27 mouse cellular contexts compared by ENCODE assay signal in genomic region chr6:103620880-103621279, GRCm38 (mm10).
DNase-seq lines count a peak whose midpoint lies in the region; ATAC-seq lines count a peak whose summit lies in the region.
"Had no signal": no experiment of that assay in that cellular context is flagged by ENCODE, and none has a peak within 500 bp of the region (broad histone marks: within the 10 kb centered on the region; RNA-seq: fewer than 3 reads in every experiment).

No protein-coding gene starts in this region.

- H3K4me1 ChIP-seq in hindbrain, embryonic 10.5 days (replicated peaks), result peaks cover 27% of the 10 kb centered on the region
- peaks cover 4% of the 10 kb centered on the region; the same call in 1 of the 2 replicates for H3K4me1 ChIP-seq in hindbrain, embryonic 14.5 days (replicated peaks; ENCODE audit: control insufficient read depth, insufficient read depth, low read length)
- H3K4me1 ChIP-seq: embryonic facial prominence, embryonic 10.5 days; embryonic facial prominence, embryonic 13.5 days; forebrain, embryonic 13.5 days; heart, embryonic 12.5 days; heart, embryonic 15.5 days had no signal

- no peaks in the 10 kb centered on the region for H3K36me3 ChIP-seq in hindbrain, embryonic 10.5 days
- no peaks in the 10 kb centered on the region for H3K36me3 ChIP-seq in hindbrain, embryonic 14.5 days (replicated peaks; ENCODE audit: control insufficient read depth, insufficient read depth)
- H3K36me3 ChIP-seq: embryonic facial prominence, embryonic 10.5 days; embryonic facial prominence, embryonic 13.5 days; heart, embryonic 12.5 days; heart, embryonic 15.5 days; hindbrain, embryonic 15.5 days had no signal

- H3K27ac ChIP-seq in hindbrain, embryonic 10.5 days, result peak overlapping the region; percentile 29; the same call in 1 of the 2 replicates
- H3K27ac ChIP-seq in hindbrain, embryonic 14.5 days, result no peak overlapping the region
- H3K27ac ChIP-seq: embryonic facial prominence, embryonic 10.5 days; embryonic facial prominence, embryonic 13.5 days; forebrain, embryonic 13.5 days; gastrocnemius, adult 2 months; heart, embryonic 15.5 days; hindbrain, embryonic 15.5 days had no signal

- H3K27me3 ChIP-seq in hindbrain, embryonic 10.5 days (ENCODE audit: insufficient read depth, poor library complexity, severe bottlenecking), result no peaks in the 10 kb centered on the region
- H3K27me3 ChIP-seq in hindbrain, embryonic 14.5 days (ENCODE audit: control insufficient read depth, insufficient read depth, low read length), result no peaks in the 10 kb centered on the region
- H3K27me3 ChIP-seq: embryonic facial prominence, embryonic 13.5 days; forebrain, embryonic 13.5 days; heart, embryonic 12.5 days; heart, embryonic 15.5 days; hindbrain, embryonic 15.5 days had no signal

- 59% methylated on average over 4 of the region's 4 CpGs for WGBS in hindbrain, embryonic 10.5 days
- WGBS in hindbrain, embryonic 14.5 days, result 43% methylated on average over 4 of the region's 4 CpGs

- H3K4me2 ChIP-seq in hindbrain, embryonic 14.5 days (replicated peaks), result no peak overlapping the region
- H3K4me2 ChIP-seq: embryonic facial prominence, embryonic 13.5 days; forebrain, embryonic 13.5 days; heart, embryonic 12.5 days; heart, embryonic 15.5 days; hindbrain, embryonic 15.5 days had no signal

- ATAC-seq in hindbrain, embryonic 14.5 days (ENCODE audit: low FRiP score), result no peak
- ATAC-seq: CD4-positive, CD25-positive, alpha-beta regulatory T cell, adult 4 months; forebrain, embryonic 13.5 days; forebrain, postnatal 0 days had no signal

- no peak overlapping the region for H3K9ac ChIP-seq in hindbrain, embryonic 14.5 days
- H3K9ac ChIP-seq: embryonic facial prominence, embryonic 13.5 days; forebrain, embryonic 13.5 days; forebrain, postnatal 0 days; heart, embryonic 12.5 days; heart, embryonic 15.5 days; hindbrain, embryonic 15.5 days had no signal

- no peak for DNase-seq in hindbrain, embryonic 10.5 days (ENCODE audit: low spot score)
- DNase-seq in hindbrain, embryonic 14.5 days (ENCODE audit: low spot score), result no peak
- peak; percentile 10 for DNase-seq in 3T3-L1 (ENCODE audit: low read depth, low spot score)
- peak; percentile 97 for DNase-seq in Muller cell, postnatal 12 days (ENCODE audit: inconsistent ontology term)
- no peak for DNase-seq in right cerebral cortex, postnatal 14 days
- no peak for DNase-seq in gastrocnemius, adult 8-10 months (ENCODE audit: low spot score in 2 of 2)
- DNase-seq: adrenal gland, postnatal 25 days; cerebellum, adult 11-12 months; cerebellum, adult 8-10 months; cerebellum, postnatal 10 days; cerebellum, postnatal 36 days; embryo, embryonic 11 days; forebrain, postnatal 0 days; gastrocnemius, adult 2 months; gastrocnemius, postnatal 25 days; heart, adult 18-20 months; heart, postnatal 10 days; heart, postnatal 36 days; kidney, adult 11 months had no signal

- no peaks in the 10 kb centered on the region for H3K9me3 ChIP-seq in hindbrain, embryonic 10.5 days
- H3K9me3 ChIP-seq in hindbrain, embryonic 14.5 days (ENCODE audit: control insufficient read depth, low read length), result no peaks in the 10 kb centered on the region
- H3K9me3 ChIP-seq: embryonic facial prominence, embryonic 10.5 days; embryonic facial prominence, embryonic 13.5 days; forebrain, embryonic 13.5 days; heart, embryonic 12.5 days; heart, embryonic 15.5 days; hindbrain, embryonic 15.5 days had no signal

- no peak overlapping the region for H3K4me3 ChIP-seq in hindbrain, embryonic 10.5 days
- no peak overlapping the region for H3K4me3 ChIP-seq in hindbrain, embryonic 14.5 days (replicated peaks; ENCODE audit: low read length)
- H3K4me3 ChIP-seq: embryonic facial prominence, embryonic 10.5 days; embryonic facial prominence, embryonic 13.5 days; erythroblast, embryonic 14.5 days; forebrain, embryonic 13.5 days; gastrocnemius, adult 2 months; heart, embryonic 12.5 days; heart, embryonic 15.5 days; hindbrain, embryonic 15.5 days had no signal

Comparison
In these comparisons a context has a peak if more than half of its experiments do, and no peak if none do; other contexts are left out.
1. DNase-seq: peak in 3T3-L1 (single experiment) and Muller cell, postnatal 12 days (single experiment); none in hindbrain, embryonic 10.5 days (single experiment), hindbrain, embryonic 14.5 days (single experiment), right cerebral cortex, postnatal 14 days (single experiment) and gastrocnemius, adult 8-10 months (0 of 2).